Mouse (Mus musculus): ENCODE measurements around the gene Ptma. TPM values are rescaled to one million over a fixed set of nuclear protein-coding genes. Genes with fewer than 3 reads are reported as not detected.
"Not testable (repeated sequence)": the region's sequence is repeated elsewhere in the genome, so short reads cannot be mapped to it uniquely, and the experiment has no call there.

Gene Ptma
- 100 to 1,000 TPM; 508 to 527 TPM for total RNA-seq (2021)

DNA sequence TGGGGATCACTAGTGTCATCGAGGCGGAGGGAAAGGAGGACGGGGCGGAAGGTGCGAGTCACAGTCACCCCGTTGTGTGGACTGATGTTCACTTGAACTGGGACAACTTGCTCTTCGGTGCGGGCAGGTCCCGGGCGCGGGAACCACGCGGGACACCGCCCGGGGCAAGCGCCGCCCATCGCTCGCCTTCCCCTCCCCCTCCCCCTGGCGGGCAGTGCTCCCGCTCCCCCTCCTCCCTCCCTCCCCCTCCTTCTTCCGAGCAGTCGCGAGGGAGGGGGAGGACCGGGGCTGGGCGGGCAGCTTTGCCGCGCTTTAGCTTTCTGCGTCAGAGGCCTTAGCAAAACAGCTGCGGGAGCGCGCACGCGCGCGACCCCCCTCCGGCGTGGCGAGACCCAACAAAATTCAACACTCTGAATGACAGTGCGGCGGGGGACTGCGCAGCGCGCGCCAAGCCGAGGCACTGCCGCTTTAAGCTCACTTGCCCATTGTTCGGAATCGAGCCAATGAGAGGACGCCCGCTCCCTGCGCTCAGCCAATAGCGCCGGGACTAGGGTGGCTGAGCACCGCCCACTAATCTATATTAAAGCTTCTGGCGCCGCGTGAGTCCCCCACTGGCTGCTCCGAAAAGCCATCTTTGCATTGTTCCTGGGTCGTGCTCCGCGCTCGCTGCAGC, at the start of gene Ptma:
Ptma (plus strand) TSS at position 611 of the 673 bp plus-strand sequence.
- DNase-seq (ENCODE audit: extremely low spot score in 1 of 2, low spot score in 1 of 2), result peak; percentile 91 to 96

DNA sequence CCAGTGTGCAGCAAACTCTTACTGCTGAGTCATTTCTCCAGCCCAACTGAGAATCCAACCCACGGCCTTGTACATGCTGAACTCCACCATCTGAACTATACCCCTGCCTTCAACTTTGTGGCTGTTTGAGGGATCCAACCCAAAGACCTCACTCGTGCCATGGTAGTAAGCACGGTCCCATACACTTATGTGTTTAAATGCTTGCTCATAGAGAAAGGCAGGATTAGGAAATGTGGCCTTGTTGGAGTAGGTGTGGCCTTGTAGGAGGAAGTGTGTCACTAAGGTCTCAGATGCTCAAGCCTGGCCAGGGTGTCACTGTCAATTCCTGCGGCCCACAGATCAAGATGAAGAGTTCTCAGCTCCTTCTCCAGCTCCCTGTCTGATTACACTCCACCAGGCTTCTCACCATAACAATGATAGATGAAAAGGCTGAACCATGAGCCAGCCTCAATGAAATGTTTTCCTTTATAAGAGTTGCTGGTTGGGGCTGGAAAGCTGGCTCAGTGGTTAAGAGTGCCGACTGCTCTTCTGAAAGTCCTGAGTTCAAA, 48.7 kb upstream of the Ptma start:
- no peak for DNase-seq (ENCODE audit: extremely low spot score in 1 of 2, low spot score in 1 of 2)

DNA sequence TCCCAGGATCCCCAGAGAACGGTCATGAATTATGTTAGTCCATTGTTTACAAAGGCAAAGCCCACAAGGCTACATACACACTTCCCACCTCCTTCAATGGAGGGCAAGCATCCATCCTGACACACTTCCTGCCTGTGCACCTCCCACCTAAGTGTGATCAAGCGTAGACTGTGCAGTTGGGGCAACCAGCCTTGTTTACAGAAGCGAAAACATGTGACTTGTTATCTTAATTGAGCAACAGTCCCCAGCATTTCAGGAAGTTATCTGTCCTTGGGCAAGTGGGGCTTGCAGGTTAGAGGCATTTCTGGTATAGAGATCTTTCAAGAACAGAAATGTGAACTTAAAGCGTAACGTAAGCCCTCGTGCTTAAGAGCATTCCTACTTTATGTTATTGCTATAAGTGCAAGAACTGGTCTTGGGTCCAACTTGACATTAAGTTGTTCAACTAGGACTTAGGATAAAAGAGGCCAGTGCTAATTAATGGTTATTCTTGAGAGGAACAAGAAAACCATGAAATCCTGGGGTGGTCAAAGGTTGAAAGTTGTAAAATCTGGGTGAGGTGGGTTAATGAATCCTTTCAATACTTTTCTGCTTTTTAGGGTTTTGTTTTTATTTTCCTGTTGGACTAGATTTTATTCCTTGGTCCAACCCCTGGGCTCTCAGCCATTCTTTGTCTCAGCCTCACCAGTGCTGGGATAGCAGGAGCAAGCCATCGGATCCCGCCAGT, 47.3 kb upstream of the Ptma start:
- no peak for DNase-seq (ENCODE audit: extremely low spot score in 1 of 2, low spot score in 1 of 2)

DNA sequence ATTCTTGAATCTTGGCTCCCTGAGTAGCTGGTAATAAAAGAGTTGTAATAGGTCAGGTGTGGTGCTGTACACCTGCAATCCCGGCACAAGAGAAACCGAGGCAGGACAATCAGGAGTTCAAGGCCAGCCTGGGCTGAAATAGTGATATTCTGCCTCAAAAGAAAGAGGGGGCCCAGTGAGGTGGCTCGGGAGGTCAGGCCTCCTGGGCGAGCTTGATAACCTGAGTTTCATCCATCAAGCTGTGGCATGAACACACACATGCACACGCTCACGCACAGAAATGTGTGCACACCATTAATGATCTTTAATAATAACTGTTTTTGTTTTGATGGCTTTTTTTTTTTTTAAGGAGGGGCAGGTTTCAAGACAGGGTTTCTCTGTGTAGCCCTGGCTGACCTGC, 46.2 kb upstream of the Ptma start:
- no peak for DNase-seq (ENCODE audit: extremely low spot score in 1 of 2, low spot score in 1 of 2)

DNA sequence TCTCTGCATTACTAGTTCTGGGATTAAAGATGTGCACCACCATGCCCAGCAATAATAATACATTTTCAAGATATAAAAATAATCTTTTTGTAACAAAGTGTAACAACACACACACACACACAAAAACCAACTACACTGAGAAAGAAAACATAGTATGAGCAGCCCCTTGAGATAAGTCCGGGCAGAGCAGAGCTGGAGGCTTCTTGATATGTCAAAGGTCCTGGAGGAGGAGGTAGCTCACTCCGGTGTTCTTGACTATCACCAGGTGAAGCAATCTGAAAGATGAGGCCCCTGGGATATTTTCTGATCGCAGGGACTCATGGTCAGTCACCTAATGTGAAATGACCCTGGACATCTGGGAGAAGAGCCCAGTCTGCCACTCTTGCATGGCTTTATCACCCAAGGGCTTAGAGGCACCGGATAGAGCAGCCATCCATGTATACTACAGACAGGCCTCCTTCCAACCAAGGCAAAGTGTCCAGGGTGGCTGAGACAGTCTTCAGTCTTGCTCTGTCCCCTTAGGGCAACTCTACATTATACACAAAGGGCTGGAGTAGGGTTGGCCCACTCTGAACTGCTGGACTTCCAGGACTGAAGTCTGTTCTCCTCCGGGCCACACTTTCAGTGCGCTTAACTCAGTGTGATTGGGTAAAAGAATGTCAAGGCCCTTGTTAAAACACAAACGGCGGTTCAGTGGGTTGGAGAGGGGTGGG, 45.6 kb upstream of the Ptma start:
- DNase-seq (ENCODE audit: extremely low spot score in 1 of 2, low spot score in 1 of 2), result no peak

DNA sequence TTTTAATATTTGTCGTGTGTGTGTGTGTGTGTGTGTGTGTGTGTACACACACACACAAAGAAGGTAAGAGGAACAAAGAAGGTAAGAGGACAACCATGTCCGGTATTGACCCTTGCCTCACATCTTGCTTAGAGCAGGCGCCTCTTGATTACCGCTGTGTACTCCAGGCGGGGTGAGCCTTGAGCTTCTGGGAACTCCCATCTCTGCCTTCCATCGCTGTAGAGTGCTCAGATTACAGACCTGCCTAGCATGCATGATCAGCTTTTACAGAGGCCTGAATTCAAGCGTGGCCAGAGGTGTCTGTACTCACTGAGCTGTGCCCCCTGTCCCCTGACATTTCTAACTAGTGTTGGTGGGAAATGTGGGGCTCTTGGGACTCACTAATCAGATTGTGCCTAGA, 45.1 kb upstream of the Ptma start:
- DNase-seq (ENCODE audit: extremely low spot score in 1 of 2, low spot score in 1 of 2), result no peak

DNA sequence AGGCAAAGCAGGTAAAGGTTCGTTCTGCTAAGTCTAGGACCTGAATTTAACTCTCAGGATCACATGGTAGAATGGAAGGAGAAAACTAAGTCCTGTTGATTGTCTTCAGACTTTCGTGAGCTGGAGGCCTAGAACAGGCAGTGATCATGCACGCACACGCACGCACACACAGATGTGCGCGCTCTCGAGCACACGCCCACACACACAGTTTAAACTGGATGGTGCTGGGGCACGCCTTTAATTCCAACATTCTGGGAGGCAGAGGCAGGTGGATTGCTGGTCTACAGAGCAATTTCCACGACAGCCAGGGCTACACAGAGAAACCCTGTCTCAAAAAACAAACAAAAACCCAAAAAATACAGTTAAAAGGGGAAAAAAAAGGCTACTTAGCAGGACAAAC, 44.2 kb upstream of the Ptma start:
- DNase-seq (ENCODE audit: extremely low spot score in 1 of 2, low spot score in 1 of 2), result no peak

DNA sequence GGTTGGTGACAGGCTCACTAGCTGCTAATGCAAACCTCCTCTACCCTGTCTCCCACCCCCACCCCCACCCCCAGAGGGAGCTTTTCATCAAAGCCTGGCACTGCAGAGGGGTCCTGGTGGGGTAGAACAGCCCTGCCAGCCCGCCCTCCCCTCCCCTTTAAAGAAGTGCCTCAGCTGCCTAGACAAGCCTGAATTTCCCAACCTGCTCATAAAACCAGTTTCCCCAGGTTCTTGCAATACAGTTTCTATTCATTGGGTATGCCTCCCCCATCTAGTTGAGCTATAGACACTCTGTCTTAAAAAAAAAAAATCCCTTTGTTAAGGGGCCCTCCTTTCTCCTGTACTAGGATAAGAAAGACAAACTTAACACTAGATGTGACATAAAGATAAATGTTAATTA, 43.8 kb upstream of the Ptma start:
- no peak for DNase-seq (ENCODE audit: extremely low spot score in 1 of 2, low spot score in 1 of 2)

DNA sequence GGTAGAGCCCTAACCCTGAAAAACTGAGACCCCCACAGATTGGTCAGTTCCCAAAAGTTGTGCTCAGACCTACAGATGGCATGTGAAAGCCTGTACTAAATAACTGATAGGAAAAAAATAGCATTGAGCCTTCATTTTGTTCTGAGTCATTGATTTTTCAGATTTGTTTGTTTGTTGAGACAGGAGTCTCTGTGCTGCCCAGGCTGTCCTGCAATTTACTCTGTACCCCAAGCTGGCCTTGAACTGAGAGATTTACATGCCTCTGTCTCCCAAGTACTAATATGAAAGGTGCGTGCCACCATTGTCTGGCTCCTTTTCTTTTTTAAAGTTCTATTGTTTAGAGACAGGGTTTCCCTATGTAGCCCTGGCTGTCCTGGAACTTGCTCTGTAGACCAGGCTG, 41.2 kb upstream of the Ptma start:
- no peak for DNase-seq (ENCODE audit: extremely low spot score in 1 of 2, low spot score in 1 of 2)

DNA sequence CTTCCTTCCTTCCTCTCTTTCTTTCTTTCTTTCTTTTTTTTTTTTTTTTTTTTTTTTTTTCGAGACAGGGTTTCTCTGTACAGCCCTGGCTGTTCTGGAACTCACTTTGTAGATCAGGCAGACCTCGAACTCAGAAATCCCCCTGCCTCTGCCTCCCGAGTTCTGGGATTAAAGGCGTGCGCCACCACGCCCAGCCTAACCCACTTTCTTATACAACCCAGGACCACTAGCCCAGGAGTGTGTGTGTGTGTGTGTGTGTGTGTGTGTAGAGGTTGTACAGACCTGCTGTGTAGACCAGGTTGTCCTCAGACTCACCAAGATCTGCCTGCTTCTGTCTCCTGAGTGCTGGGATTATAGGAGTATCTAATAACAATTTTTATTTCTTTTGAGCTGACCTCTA, 40.7 kb upstream of the Ptma start:
- not testable (repeated sequence) for DNase-seq (ENCODE audit: extremely low spot score in 1 of 2, low spot score in 1 of 2)

DNA sequence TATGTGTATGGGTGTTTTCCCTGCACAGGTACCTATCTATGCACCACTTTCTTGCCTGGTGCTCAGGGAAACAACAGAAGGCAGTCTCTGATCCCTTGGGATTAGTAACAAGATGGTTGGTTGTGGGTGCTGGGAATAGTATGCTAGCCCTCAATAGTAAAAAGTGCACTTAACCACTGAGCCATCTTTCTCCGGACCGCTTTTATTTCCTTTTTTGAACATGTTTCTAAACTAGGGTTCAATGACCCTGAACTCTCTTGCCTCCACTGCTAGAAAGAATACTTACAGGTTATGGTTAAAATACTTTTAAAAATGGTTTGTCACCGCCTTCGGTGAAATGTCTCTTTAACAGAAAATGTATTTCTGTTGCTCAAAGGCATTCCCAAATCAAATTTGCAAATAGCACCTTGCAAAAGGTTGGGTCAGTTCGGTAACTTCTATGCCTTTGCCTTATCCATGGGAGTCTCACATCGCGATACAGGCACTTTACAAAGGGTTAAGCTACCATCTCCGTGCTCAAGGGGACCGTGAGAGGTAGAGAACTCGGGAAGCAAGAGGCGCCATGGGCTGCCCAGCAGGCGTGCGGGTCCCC, 39.7 kb upstream of the Ptma start:
- DNase-seq (ENCODE audit: extremely low spot score in 1 of 2, low spot score in 1 of 2), result no peak

DNA sequence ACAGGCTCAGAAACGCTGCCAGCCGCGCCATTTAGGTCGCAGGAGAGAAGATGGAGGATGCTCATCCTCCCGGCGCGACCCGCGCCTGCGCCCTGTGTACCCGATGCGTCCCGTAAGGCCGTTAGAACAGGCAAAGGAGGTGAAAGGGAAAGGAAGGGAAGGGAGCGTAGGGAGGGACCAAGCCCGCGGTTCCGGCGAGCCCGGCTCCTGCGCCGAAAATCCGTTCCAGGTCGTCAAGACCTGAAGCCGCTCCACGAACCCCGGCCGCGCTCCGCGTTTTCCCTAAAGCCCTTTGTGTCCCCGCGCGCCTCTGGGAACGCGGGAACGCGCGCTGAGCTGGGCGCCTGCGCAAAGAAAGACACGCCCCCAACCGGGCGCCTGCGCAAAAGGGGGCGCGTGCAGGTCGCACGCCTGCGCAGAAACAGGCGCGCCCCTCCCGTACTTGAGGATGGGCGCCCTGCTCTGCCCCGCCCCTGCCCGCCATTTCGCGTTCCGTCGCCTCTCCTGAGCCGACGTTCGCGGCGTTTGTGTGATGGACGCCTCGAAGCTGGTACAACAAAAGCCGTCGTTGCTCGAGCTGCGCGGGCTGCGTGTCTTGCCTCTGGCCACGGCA, 39.1 kb upstream of the Ptma start:
- peak; percentile 100 for DNase-seq (ENCODE audit: extremely low spot score in 1 of 2, low spot score in 1 of 2)

DNA sequence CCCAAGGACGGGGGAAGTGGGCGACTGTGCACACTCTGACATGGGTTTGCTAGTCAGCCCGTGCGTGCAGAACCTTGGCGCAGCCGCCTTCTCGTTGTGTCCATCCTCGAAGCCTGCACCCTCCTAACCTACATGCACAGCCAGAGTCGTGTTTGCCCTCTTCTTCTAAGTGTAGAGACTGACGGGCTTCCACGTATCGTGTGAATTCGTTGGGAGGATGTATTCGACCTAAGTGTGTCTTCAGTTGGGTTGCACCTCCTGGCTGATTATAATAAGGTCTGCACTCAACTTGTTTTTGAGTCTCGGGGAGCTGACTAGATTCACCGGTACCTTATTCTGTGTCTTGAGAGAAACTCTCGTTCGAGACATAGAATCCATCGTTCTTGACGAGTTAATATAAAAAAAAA, 38.6 kb upstream of the Ptma start:
- no peak for DNase-seq (ENCODE audit: extremely low spot score in 1 of 2, low spot score in 1 of 2)

DNA sequence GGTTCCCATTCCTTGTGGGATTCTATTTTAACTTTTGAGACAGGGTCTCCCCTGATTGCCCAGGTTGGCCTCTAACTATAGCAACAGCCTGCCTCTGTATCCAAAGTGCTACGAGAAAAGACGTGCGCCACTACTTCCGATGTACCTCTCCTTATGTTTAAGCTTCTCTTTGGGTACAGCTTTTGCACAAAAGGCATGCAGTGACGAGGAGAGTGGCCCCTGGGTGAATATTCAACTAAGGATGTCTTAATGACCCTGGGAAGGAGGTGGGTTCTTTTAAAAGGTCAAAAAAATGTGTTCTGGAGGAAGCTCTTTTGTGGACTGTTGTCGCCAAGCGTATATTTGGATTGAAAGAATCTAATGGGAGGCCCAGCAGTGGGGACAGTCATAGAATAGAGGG, 38.2 kb upstream of the Ptma start:
- no peak for DNase-seq (ENCODE audit: extremely low spot score in 1 of 2, low spot score in 1 of 2)

DNA sequence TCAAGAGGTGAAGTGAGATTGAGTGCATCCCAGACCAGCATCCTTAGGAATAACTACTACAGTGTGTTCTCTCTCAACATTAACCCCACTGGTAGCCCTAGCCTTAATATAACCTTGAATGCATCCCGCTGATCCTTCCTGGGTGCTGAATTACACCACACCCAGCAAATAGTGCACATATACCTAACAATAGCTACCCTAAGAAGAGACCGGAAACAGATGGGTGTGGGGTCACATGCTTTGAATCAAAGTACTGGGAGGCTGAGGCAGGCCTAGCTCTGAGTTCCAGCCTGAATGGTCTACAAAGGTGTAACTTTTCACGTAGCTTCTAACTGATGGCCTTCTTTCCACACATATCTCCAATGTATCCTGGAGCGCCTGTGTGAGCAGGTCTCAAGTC, 37.8 kb upstream of the Ptma start:
- no peak for DNase-seq (ENCODE audit: extremely low spot score in 1 of 2, low spot score in 1 of 2)

DNA sequence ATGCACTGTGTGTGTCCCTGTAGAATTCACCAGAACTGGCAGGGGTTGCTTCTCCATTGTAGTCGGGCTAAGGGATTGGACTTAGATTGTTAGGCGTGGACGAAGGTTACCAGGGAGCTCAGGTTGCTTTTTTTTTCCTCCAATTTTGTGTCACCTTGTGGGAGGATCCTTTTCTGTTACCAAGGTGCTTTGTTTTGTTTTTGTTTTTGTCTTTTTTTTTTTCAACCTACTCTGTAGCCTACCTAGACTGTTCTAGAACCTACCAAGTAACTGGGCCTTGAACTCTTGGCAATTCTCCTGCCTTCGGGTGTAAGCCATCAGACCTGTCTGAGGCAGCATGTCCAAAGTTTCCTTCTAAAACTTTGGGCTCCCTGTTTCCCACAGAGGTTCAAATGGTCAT, 36.6 kb upstream of the Ptma start:
- DNase-seq (ENCODE audit: extremely low spot score in 1 of 2, low spot score in 1 of 2), result no peak

DNA sequence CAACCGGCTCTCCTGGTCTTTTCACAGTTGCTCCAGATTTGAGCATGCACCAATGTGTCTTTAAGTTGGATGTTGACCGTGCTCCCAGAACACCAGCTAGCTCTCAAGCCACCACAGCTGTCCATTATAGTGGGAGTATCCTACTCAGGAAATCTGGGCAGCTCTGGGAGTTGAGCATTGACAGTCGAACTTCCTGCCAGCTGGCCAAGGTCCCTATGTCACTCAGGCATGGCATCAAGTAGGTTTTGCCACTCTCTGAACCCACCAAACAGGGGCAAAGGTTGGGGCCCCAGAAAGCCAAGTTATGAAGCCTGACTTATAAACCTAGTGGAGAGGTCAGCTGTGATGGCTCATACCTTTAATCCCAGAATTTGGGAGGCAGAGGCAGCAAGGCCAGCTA, 35.8 kb upstream of the Ptma start:
- no peak for DNase-seq (ENCODE audit: extremely low spot score in 1 of 2, low spot score in 1 of 2)

DNA sequence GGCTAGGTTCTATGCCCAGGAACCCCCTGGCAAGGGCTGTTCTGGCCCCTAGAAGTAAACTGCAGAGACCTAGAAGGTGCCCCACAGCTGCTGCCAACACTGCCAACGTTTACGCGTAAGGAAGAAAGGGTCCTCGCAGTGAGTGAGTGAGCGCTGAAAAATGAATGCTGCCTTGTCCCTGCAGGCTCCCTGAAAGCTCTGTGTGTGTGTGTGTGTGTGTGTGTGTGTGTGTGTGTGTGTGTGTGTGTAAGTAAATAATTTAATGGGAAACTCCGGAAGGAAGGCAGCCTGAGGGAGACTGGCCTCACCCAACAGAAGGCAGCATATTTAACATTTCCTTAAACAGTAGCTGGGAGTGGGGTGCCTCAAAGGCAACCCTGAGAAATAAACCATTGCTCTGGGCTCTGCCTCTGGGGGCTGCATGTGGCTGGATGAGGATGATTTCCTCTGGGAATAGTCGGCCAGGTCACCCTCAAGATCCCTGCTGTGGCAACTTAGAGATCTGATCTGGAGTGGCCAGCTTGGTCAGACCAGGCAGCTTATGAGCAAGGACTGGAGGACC, 34.9 kb upstream of the Ptma start:
- no peak for DNase-seq (ENCODE audit: extremely low spot score in 1 of 2, low spot score in 1 of 2)

DNA sequence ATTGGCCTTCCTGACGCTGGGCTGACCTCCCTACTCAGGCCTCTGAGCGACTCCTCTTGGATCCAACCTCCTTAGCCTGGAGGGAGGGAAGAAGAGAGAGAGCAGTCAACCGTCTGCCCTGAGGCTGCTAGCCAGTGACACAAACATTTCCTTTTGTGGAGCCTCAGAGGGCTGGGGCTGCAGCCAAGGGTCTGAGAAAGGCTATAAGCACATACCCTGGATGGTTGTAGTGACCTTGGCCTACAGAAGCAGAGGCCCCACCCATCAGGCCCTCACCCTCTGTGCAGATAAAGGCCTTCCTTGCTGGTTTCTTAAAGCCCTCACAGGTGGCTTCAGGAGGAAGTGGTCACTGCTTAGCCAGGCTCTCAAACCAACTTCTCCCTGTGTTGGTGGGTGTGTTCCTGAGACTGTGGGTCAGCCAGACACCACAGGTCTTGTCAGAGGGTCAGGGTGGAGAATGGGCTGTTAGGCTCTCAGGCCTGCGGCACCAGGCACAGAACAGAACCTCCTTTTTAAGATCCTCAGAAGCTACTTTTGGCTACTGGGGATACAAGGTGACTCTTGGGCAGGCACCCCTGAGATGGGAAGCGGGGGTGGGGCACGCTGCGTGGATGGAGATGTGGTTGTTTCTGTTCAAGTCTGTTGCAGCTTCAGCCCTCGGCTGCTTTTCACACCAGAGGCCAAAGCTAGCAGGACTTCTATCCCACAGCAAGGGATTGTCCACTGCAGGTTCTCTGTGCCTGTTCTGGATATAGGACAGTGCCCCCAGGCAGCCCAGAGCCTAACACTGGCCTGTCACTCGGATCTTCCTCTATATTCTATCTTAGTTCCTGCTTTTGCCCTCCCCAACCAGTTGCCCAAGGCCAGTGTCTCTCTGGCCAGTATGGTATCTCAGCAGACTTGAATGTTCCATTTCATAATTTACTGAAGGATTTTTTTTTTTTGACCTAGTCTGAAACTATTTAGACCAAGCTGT, 34.1 kb upstream of the Ptma start:
- DNase-seq (ENCODE audit: extremely low spot score in 1 of 2, low spot score in 1 of 2), result no peak
